In genomic region chr12:80687788-80688211, GRCm38 (mm10) we compare ENCODE assay signal across 9 mouse cellular contexts. TPM values are rescaled to one million over a fixed set of nuclear protein-coding genes. Genes with fewer than 3 reads are reported as not detected.
A peak's percentile ranks its signal among the peaks of the same experiment; 100 is the strongest.
DNase-seq lines count a peak whose midpoint lies in the region; ATAC-seq lines count a peak whose summit lies in the region.
"Had no signal": no experiment of that assay in that cellular context is flagged by ENCODE, and none has a peak within 500 bp of the region (broad histone marks: within the 10 kb centered on the region; RNA-seq: fewer than 3 reads in every experiment).

No protein-coding gene starts in this region.

- peak; percentile 67; the same call in 1 of the 2 replicates for ATAC-seq in forebrain, embryonic 14.5 days
- ATAC-seq in forebrain, embryonic 12.5 days (ENCODE audit: low FRiP score) = no peak
- peak; percentile 66; the same call in 1 of the 2 replicates for ATAC-seq in lung, embryonic 16.5 days (ENCODE audit: low read depth)

- peak; percentile 85 for DNase-seq in forebrain, embryonic 14.5 days (ENCODE audit: low spot score)
- DNase-seq in lung, adult 18-20 months = no peak
- DNase-seq in cerebellum, postnatal 25 days = peak; percentile 58 to 76
- DNase-seq in kidney, postnatal 14 days = peak; percentile 27
- no peak for DNase-seq in spleen, adult 12 weeks (ENCODE audit: low spot score)
- DNase-seq in thymus, postnatal 36 days = no peak

- H3K36me3 ChIP-seq in forebrain, embryonic 14.5 days (ENCODE audit: control insufficient read depth, insufficient read depth, low read length) = no peaks in the 10 kb centered on the region
- no peaks in the 10 kb centered on the region for H3K36me3 ChIP-seq in forebrain, embryonic 12.5 days (replicated peaks)
- no peaks in the 10 kb centered on the region for H3K36me3 ChIP-seq in lung, embryonic 16.5 days (ENCODE audit: control insufficient read depth, insufficient read depth, low read length)

- no peak overlapping the region for H3K4me2 ChIP-seq in forebrain, embryonic 14.5 days (ENCODE audit: low read length)
- no peak overlapping the region for H3K4me2 ChIP-seq in forebrain, embryonic 12.5 days
- H3K4me2 ChIP-seq in lung, embryonic 16.5 days (ENCODE audit: low read depth, low read length) = peak overlapping the region; percentile 41

- no peaks in the 10 kb centered on the region for H3K9me3 ChIP-seq in forebrain, embryonic 14.5 days (replicated peaks; ENCODE audit: control insufficient read depth, low read length)
- H3K9me3 ChIP-seq in forebrain, embryonic 12.5 days = no peaks in the 10 kb centered on the region
- no peaks in the 10 kb centered on the region for H3K9me3 ChIP-seq in lung, embryonic 16.5 days (ENCODE audit: control insufficient read depth, low read length)

- no peak overlapping the region for H3K9ac ChIP-seq in forebrain, embryonic 14.5 days (ENCODE audit: low read length)
- H3K9ac ChIP-seq in forebrain, embryonic 12.5 days = no peak overlapping the region
- H3K9ac ChIP-seq in lung, embryonic 16.5 days (ENCODE audit: low read length) = no peak overlapping the region
- H3K9ac ChIP-seq: liver, embryonic 14.5 days had no signal

- H3K27ac ChIP-seq in forebrain, embryonic 14.5 days (ENCODE audit: low read depth, low read length) = no peak overlapping the region
- no peak overlapping the region for H3K27ac ChIP-seq in forebrain, embryonic 12.5 days
- H3K27ac ChIP-seq in lung, embryonic 16.5 days (ENCODE audit: low read length) = peak overlapping the region; percentile 58; the same call in 1 of the 2 replicates
- H3K27ac ChIP-seq: liver, embryonic 14.5 days had no signal

- peaks cover 19% of the 10 kb centered on the region for H3K27me3 ChIP-seq in forebrain, embryonic 14.5 days (replicated peaks; ENCODE audit: control insufficient read depth, insufficient read depth, low read length)
- peaks cover 26% of the 10 kb centered on the region for H3K27me3 ChIP-seq in forebrain, embryonic 12.5 days
- peaks cover 16% of the 10 kb centered on the region for H3K27me3 ChIP-seq in lung, embryonic 16.5 days (ENCODE audit: control insufficient read depth, insufficient read depth, low read depth, low read length)

- H3K4me3 ChIP-seq in forebrain, embryonic 14.5 days (ENCODE audit: low read depth, low read length) = no peak overlapping the region
- no peak overlapping the region for H3K4me3 ChIP-seq in forebrain, embryonic 12.5 days (replicated peaks)
- peak overlapping the region; percentile 7; the same call in 1 of the 2 replicates for H3K4me3 ChIP-seq in lung, embryonic 16.5 days (ENCODE audit: low read length)

- WGBS in forebrain, embryonic 14.5 days = 59% methylated on average over 10 of the region's 10 CpGs
- WGBS in forebrain, embryonic 12.5 days = 88% methylated on average over 10 of the region's 10 CpGs
- 31% methylated on average over 10 of the region's 10 CpGs for WGBS in lung, embryonic 16.5 days

- H3K4me1 ChIP-seq in forebrain, embryonic 14.5 days (ENCODE audit: control insufficient read depth, insufficient read depth, low read length) = peaks cover 4% of the 10 kb centered on the region
- H3K4me1 ChIP-seq in forebrain, embryonic 12.5 days = peaks cover 17% of the 10 kb centered on the region
- H3K4me1 ChIP-seq in lung, embryonic 16.5 days (replicated peaks; ENCODE audit: control insufficient read depth, insufficient read depth, low read length) = peaks cover 21% of the 10 kb centered on the region

RNA-seq across cellular contexts. Expression of gene Plekhd1, which starts 4.6 kb away (rescaled TPM):
- 0.15 and 0.38 TPM in 2 replicates for polyA plus RNA-seq in forebrain, embryonic 14.5 days (2014; fragmentation: Nextera tagmentation; extraction: Ambion mirVana)
- polyA plus RNA-seq in forebrain, embryonic 12.5 days (2016; fragmentation: Nextera tagmentation; extraction: Ambion mirVana) = 0.40 and 0.65 TPM in 2 replicates
- 3.6 and 4.1 TPM in 2 replicates for polyA plus RNA-seq in lung, embryonic 16.5 days (2015; fragmentation: Nextera tagmentation; extraction: Ambion mirVana)

RNA-seq across cellular contexts. Expression of gene Erh, which starts 43.7 kb away (rescaled TPM):
- 254 and 324 TPM in 2 replicates for polyA plus RNA-seq in forebrain, embryonic 14.5 days (2014; fragmentation: Nextera tagmentation; extraction: Ambion mirVana)
- polyA plus RNA-seq in forebrain, embryonic 12.5 days (2016; fragmentation: Nextera tagmentation; extraction: Ambion mirVana) = 332 and 370 TPM in 2 replicates
- 272 and 278 TPM in 2 replicates for polyA plus RNA-seq in lung, embryonic 16.5 days (2015; fragmentation: Nextera tagmentation; extraction: Ambion mirVana)

RNA-seq across cellular contexts. Expression of gene Slc39a9, which starts 44.1 kb away (rescaled TPM):
- 22.4 and 28.4 TPM in 2 replicates for polyA plus RNA-seq in forebrain, embryonic 14.5 days (2014; fragmentation: Nextera tagmentation; extraction: Ambion mirVana)
- polyA plus RNA-seq in forebrain, embryonic 12.5 days (2016; fragmentation: Nextera tagmentation; extraction: Ambion mirVana) = 29.2 TPM in 2 replicates
- 30.2 and 30.4 TPM in 2 replicates for polyA plus RNA-seq in lung, embryonic 16.5 days (2015; fragmentation: Nextera tagmentation; extraction: Ambion mirVana)

Comparison
In these comparisons a context has a peak if more than half of its experiments do, and no peak if none do; other contexts are left out.
1. DNase-seq: peak in forebrain, embryonic 14.5 days (single experiment), cerebellum, postnatal 25 days (2 of 2) and kidney, postnatal 14 days (single experiment); none in lung, adult 18-20 months (0 of 2), spleen, adult 12 weeks (single experiment) and thymus, postnatal 36 days (0 of 2).